Mouse (Mus musculus): ENCODE data around the gene Prodh2. TPM values are rescaled to one million over a fixed set of nuclear protein-coding genes. Genes with fewer than 3 reads are reported as not detected.

Gene Prodh2
- total RNA-seq, 2 experiments from 2014 or later = not detected

DNA sequence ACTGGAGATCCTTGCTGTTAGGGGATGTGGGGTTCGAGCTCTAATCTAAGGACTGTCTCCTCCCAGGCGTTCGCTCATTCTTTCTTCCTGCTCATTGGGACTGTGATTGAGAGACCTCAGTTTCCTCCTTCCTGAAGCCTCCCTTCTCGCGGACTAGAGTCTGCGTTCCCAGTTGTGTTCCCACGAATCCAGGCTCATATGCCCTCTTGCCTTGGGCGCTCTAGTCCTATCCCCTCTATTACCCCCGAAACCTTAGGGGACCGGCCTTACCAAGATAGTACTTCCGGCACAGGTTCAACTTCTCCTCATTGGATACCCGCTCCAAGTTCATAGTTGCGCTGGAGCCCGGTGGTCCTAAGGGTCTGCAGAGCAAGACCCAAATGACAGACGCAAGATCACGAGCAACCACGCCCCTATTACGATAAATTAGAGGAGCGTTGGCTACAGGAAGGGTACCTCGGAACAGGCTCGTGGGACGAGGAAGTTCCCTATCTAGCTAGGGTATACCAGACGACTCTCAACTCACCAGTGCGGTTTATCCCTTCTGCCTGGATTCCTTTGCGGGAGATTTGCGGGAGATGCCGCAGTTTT is 69.2 kb downstream of the Prodh2 start:
- peak; percentile 52 to 63 for DNase-seq (ENCODE audit: low spot score in 2 of 2)
- intact Hi-C loops (cut with DNase I) = loop anchor here (1.0 kb wide), 1 partner anchor 26 kb away; the partner anchor contains the start of gene Kmt2b

Small RNAs within 50 kb of the gene (microRNA-seq; reads per million reads assigned to microRNA genes)
- 1.0 to 1.2 reads per million in 2 experiments for gene Gm38670

Other genes starting within 250 kb of the Prodh2 start
- gene Thap8, start 213.5 kb upstream of the Prodh2 start, total RNA-seq (2021) = under 1 TPM in 1 of 2 experiments, not detected in 1; 0.34 TPM
- gene Wdr62, start 213.2 kb upstream of the Prodh2 start, total RNA-seq (2021) = 1 to 10 TPM in 1 of 2 experiments, under 1 TPM in 1; 0.73 to 1.5 TPM
- 100 to 1,000 TPM; 467 to 489 TPM for gene Clip3, start 201.9 kb upstream of the Prodh2 start, total RNA-seq (2021)
- 10 to 100 TPM; 63.6 to 64.4 TPM for gene Alkbh6, start 184.9 kb upstream of the Prodh2 start, total RNA-seq (2021)
- 1 to 10 TPM; 8.4 to 8.7 TPM for gene Syne4, start 178.8 kb upstream of the Prodh2 start, total RNA-seq (2021)
- gene E130208F15Rik, start 171.9 kb upstream of the Prodh2 start, total RNA-seq (2021) = under 1 TPM; 0.32 to 0.55 TPM
- 1 to 10 TPM; 7.2 to 7.8 TPM for gene Sdhaf1, start 169.7 kb upstream of the Prodh2 start, total RNA-seq (2021)
- gene Lrfn3, start 130.8 kb upstream of the Prodh2 start, total RNA-seq (2021) = 10 to 100 TPM; 34.0 to 35.2 TPM
- 10 to 100 TPM; 28.7 to 29.8 TPM for gene Tyrobp, start 79.9 kb upstream of the Prodh2 start, total RNA-seq (2021)
- 1 to 10 TPM in 1 of 2 experiments, not detected in 1; 1.2 TPM for gene Hcst, start 73.8 kb upstream of the Prodh2 start, total RNA-seq (2021)
- gene Nfkbid, start 71.9 kb upstream of the Prodh2 start, total RNA-seq (2021) = 1 to 10 TPM; 2.6 to 2.7 TPM
- gene Aplp1, start 48.1 kb upstream of the Prodh2 start, total RNA-seq (2021) = 1,000 to 10,000 TPM; 1,270 to 1,289 TPM
- 10 to 100 TPM; 11.4 to 11.7 TPM for gene Kirrel2, start 35.9 kb upstream of the Prodh2 start, total RNA-seq (2021)
- gene Nphs1, start 35.3 kb upstream of the Prodh2 start, total RNA-seq (2021) = 1 to 10 TPM in 1 of 2 experiments, under 1 TPM in 1; 0.78 to 1.5 TPM
- 100 to 1,000 TPM; 190 to 213 TPM for gene Arhgap33, start 41.4 kb downstream of the Prodh2 start, total RNA-seq (2021)
- gene Hspb6, start 58.6 kb downstream of the Prodh2 start, total RNA-seq (2021) = 1 to 10 TPM; 5.1 to 6.4 TPM
- 1 to 10 TPM; 5.2 to 5.5 TPM for gene Proser3, start 58.7 kb downstream of the Prodh2 start, total RNA-seq (2021)
- gene Lin37, start 66.2 kb downstream of the Prodh2 start, total RNA-seq (2021) = 10 to 100 TPM; 45.5 to 47.8 TPM
- gene U2af1l4, start 69.7 kb downstream of the Prodh2 start, total RNA-seq (2021) = 10 to 100 TPM; 57.2 to 69.2 TPM
- gene Gm49396, start 69.7 kb downstream of the Prodh2 start, total RNA-seq (2021) = 1 to 10 TPM; 5.7 TPM
- gene Psenen, start 70.0 kb downstream of the Prodh2 start, total RNA-seq (2021) = 10 to 100 TPM; 82.7 to 90.1 TPM
- gene Igflr1, start 71.8 kb downstream of the Prodh2 start, total RNA-seq (2021) = 1 to 10 TPM; 2.8 to 3.5 TPM
- 10 to 100 TPM; 46.4 to 50.4 TPM for gene Kmt2b, start 95.1 kb downstream of the Prodh2 start, total RNA-seq (2021)
- not detected for gene Zbtb32, start 105.3 kb downstream of the Prodh2 start, total RNA-seq (2021)
- gene Upk1a, start 119.2 kb downstream of the Prodh2 start, total RNA-seq (2021) = under 1 TPM; 0.23 to 0.50 TPM
- 100 to 1,000 TPM; 721 to 744 TPM for gene Cox6b1, start 132.5 kb downstream of the Prodh2 start, total RNA-seq (2021)
- gene Etv2, start 142.2 kb downstream of the Prodh2 start, total RNA-seq (2021) = not detected
- 10 to 100 TPM; 66.8 to 70.8 TPM for gene Rbm42, start 156.7 kb downstream of the Prodh2 start, total RNA-seq (2021)
- gene Haus5, start 171.4 kb downstream of the Prodh2 start, total RNA-seq (2021) = 1 to 10 TPM; 3.5 to 6.4 TPM
- not detected for gene Pmis2, start 178.0 kb downstream of the Prodh2 start, total RNA-seq (2021)
- not detected for gene 2200002J24Rik, start 205.3 kb downstream of the Prodh2 start, total RNA-seq (2021)
- gene Atp4a, start 218.6 kb downstream of the Prodh2 start, total RNA-seq (2021) = 1 to 10 TPM in 1 of 2 experiments, under 1 TPM in 1; 0.60 to 1.2 TPM
- 100 to 1,000 TPM; 119 to 130 TPM for gene Tmem147, start 235.9 kb downstream of the Prodh2 start, total RNA-seq (2021)